Mouse (Mus musculus) lung, embryonic 14.5 days (tissue): Measurements from ENCODE around the gene Mxi1. TPM values are rescaled to one million over a fixed set of nuclear protein-coding genes. Genes with fewer than 3 reads are reported as not detected.

Experiments used
- ATAC-seq: fragments of 200-750 bp; cut with Nextera tagmentation; 2 replicates; pipeline ENCODE4 v1.8.0; 2017; ENCODE audit warnings: mild to moderate bottlenecking, moderate TSS enrichment, moderate library complexity; ENCODE audit not compliant: insufficient read depth
- DNase-seq: peaks from one replicate; pipeline ENCODE4 v3.0.0-alpha.2; 2015
- H3K27ac ChIP-seq: fragments of 300-500 bp; sonication (generic); 2 replicates; pipeline ENCODE4 v1.5.1; 2014; ENCODE audit warnings: low read depth, mild to moderate bottlenecking, moderate library complexity
- H3K27me3 ChIP-seq: fragments of 300-500 bp; sonication (generic); 2 replicates; pipeline ENCODE4 v1.6.1; 2014; ENCODE audit warnings: low read length, control low read depth; ENCODE audit not compliant: insufficient read depth
- H3K36me3 ChIP-seq: fragments of 300-500 bp; sonication (generic); 2 replicates; pipeline ENCODE4 v1.6.1; 2014; ENCODE audit warnings: control low read depth; ENCODE audit not compliant: insufficient read depth
- H3K4me1 ChIP-seq: fragments of 300-500 bp; sonication (generic); 2 replicates; pipeline ENCODE4 v1.6.1; 2014; ENCODE audit warnings: antibody characterized with exemption, control low read depth; ENCODE audit not compliant: insufficient read depth
- H3K4me2 ChIP-seq: fragments of 300-500 bp; sonication (generic); 2 replicates; pipeline ENCODE4 v1.6.1; 2014; ENCODE audit warnings: mild to moderate bottlenecking
- H3K4me3 ChIP-seq: fragments of 300-500 bp; sonication (generic); 2 replicates; pipeline ENCODE4 v1.5.1; 2014; ENCODE audit warnings: low read depth, low read length
- H3K9ac ChIP-seq: fragments of 300-500 bp; sonication (generic); 2 replicates; pipeline ENCODE4 v1.6.1; 2014
- H3K9me3 ChIP-seq: fragments of 300-500 bp; sonication (generic); 2 replicates; pipeline ENCODE4 v1.6.1; 2016; ENCODE audit warnings: low read depth, low read length, control low read depth
- CTCF ChIP-seq: IDR thresholded peaks from 2 replicates; pipeline ENCODE4 v1.5.1; 2016; ENCODE audit warnings: antibody characterized with exemption, low read depth
- WGBS: fragments of 180-500 bp; shearing (Covaris S2); extraction: QIAGEN DNeasy Blood & Tissue Kit; methylation state at CpG from one replicate; pipeline ENCODE4 v1.1.7; 2014; 5-methylcytosine and 5-hydroxymethylcytosine counted together
- polyA plus RNA-seq: library from polyadenylated mRNA; unstranded; fragments of >200 nt; fragmentation: Nextera tagmentation; extraction: Ambion mirVana; gene quantifications from 2 replicates; pipeline ENCODE4 v1.2.1, GENCODE M21; 2014

The Mxi1 gene
- polyA plus RNA-seq, result 36.7 and 38.3 TPM in 2 replicates

DNA sequence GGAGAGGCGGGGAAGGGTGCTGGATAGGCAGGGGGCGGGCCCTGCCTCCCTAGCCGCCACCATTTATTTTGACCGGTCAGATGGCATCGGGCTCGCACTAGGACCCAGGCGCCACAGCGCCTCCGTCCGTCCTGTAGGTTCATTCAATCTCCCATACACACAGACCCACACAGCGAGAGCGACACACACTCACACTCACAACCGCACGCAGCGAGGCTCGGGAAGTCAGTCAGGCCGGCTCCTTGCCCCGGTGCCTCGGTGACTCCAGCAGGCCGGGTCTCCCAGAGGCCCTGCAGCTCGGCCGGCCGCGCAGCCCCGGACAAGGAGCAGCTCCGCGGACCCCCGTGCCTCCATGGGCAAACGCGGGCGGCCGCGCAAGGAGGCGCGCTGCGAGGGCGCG is at the start of gene Mxi1:
Mxi1 (plus strand) TSS at position 171 of the 400 bp plus-strand sequence.
- peak; percentile 92 for DNase-seq
- peak; percentile 62 for ATAC-seq
- TF ChIP-seq CTCF, result peak; percentile 64
- H3K27me3 ChIP-seq, result no peaks in the 10 kb centered on the region
- no peaks in the 10 kb centered on the region for H3K9me3 ChIP-seq
- peak within 1 kb of the TSS; percentile 98 for H3K27ac ChIP-seq
- no peaks in the 10 kb centered on the region for H3K36me3 ChIP-seq
- peaks cover 5% of the 10 kb centered on the region for H3K4me1 ChIP-seq
- peak within 1 kb of the TSS; percentile 89 for H3K4me3 ChIP-seq
- H3K9ac ChIP-seq, result peak within 1 kb of the TSS; percentile 82
- WGBS, result under 1% methylated on average over 38 of the region's 38 CpGs
- H3K4me2 ChIP-seq, result peak within 1 kb of the TSS; percentile 99

DNA sequence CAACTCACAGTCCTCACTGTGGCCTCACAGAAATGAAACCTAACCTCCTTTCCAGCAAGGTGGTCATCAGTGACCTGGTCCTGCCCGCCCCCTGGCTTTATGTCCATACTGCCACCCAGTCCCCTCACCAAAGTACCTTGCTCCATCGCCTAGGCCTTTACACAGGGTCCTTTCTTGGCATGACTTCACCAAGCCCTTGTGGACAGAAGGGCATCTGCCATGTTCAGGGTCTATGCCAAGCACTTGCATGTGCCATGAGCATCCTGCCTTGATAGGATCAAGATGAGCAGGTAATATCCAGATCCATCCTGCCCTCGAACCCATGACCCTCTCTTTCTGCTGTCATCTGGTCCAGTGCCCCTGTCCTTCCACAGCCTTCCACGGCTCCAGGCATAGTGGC is 49.5 kb upstream of the Mxi1 start:
- H3K4me2 ChIP-seq, result no peak overlapping the region
- H3K4me3 ChIP-seq, result no peak overlapping the region
- 86% methylated on average over 4 of the region's 4 CpGs for WGBS
- H3K27me3 ChIP-seq, result no peaks in the 10 kb centered on the region
- DNase-seq, result no peak
- H3K36me3 ChIP-seq, result no peaks in the 10 kb centered on the region
- peaks cover 7% of the 10 kb centered on the region; the same call in 1 of the 2 replicates for H3K4me1 ChIP-seq
- H3K9me3 ChIP-seq, result 0 out of 2 replicates have a peak, but pooled peaks cover 3% of the 10 kb centered on the region
- no peak for TF ChIP-seq CTCF
- ATAC-seq, result no peak
- no peak overlapping the region for H3K9ac ChIP-seq
- no peak overlapping the region for H3K27ac ChIP-seq

DNA sequence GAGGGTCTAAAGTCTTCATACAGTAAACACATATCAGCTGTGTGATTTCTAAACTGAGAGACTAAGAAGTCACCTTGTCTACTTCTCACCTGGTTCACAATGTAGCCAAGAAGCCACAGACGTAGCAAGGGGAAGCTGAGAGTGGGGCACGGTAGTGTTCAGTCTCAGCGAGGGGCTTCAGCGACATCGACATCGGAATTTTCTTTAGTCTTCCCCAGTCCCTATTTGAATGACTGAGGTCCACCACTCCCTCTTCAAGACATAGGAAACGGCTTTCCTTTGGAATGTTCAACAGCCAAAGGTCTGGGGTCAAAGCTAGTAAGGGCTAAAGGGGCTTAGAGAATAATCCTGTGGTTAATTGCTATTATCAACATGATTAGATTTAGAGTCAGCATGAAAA is 48.3 kb upstream of the Mxi1 start:
- DNase-seq (no peak), ATAC-seq (no peak)
- H3K4me2 ChIP-seq, result no peak overlapping the region
- no peak overlapping the region for H3K9ac ChIP-seq
- peaks cover 7% of the 10 kb centered on the region; the same call in 1 of the 2 replicates for H3K4me1 ChIP-seq
- no peak overlapping the region for H3K4me3 ChIP-seq
- 64% methylated on average over 7 of the region's 7 CpGs for WGBS
- no peak overlapping the region for H3K27ac ChIP-seq
- H3K36me3 ChIP-seq, result no peaks in the 10 kb centered on the region
- H3K27me3 ChIP-seq, result no peaks in the 10 kb centered on the region
- TF ChIP-seq CTCF, result no peak
- H3K9me3 ChIP-seq, result no peaks in the 10 kb centered on the region

DNA sequence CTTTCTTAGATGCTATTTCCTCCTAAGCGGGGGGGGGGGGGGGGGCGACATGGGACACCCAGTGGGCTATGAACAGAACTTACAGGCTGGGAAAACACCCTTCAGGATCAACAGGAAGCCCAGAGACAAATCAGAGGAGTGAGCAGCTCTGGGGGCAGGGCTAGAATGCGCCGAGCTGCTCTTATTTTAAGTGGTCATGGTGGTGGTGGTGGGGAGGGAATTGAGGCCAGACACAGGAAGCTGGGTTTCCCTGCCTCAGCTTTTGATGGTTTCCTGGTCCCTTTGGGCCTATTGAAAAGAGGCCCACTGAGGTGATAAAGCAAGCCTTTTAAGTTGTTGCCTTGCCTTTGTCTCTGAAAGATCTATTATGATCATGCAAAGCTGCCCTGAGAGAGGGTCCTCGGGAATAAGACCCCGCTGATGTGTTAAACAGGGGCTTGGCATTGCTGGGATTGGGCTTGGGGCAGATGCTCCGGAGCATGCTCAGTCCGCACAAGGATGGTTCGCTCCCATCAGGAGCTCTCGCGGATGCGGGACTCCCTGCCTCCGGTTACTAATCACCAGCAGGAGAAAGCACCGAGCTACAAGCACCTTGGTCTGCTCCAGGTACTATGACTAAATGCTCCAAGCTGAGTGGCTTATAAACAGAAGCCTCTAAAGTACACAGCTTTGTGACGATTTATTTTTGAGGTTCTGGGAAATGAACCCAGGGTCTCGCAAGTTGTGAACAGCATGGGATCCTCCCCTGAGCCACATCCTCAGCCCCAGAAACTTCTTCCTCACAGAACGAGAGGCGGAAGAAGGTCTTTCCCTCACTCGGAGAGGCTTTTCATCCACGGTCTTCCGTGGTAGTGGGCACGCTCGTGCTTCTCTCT is 46.2 kb upstream of the Mxi1 start:
- H3K9ac ChIP-seq, result no peak overlapping the region
- no peaks in the 10 kb centered on the region for H3K9me3 ChIP-seq
- H3K4me2 ChIP-seq, result no peak overlapping the region
- no peaks in the 10 kb centered on the region for H3K36me3 ChIP-seq
- DNase-seq (no peak), ATAC-seq (no peak)
- H3K27me3 ChIP-seq, result no peaks in the 10 kb centered on the region
- TF ChIP-seq CTCF, result no peak
- H3K4me1 ChIP-seq, result peaks cover 7% of the 10 kb centered on the region; the same call in 1 of the 2 replicates
- H3K27ac ChIP-seq, result no peak overlapping the region
- H3K4me3 ChIP-seq, result no peak overlapping the region
- 31% methylated on average over 23 of the region's 23 CpGs for WGBS

- Histone ChIP-seq H3K9me3 (no peaks in the 10 kb centered on the region), H3K4me2 (no peak overlapping the region), H3K4me1 (peaks cover 3% of the 10 kb centered on the region; the same call in 1 of the 2 replicates), H3K36me3 (no peaks in the 10 kb centered on the region), H3K9ac (no peak overlapping the region), H3K27ac (no peak overlapping the region), H3K4me3 (no peak overlapping the region), H3K27me3 (no peaks in the 10 kb centered on the region)
- peak; percentile 69 for DNase-seq
- ATAC-seq, result peak; percentile 47
- no peak for TF ChIP-seq CTCF
- WGBS, result 52% methylated on average over 12 of the region's 12 CpGs
Measured at GRCm38 (mm10) chr19:53264821-53265727, 45.2 kb upstream of the Mxi1 start.

GRCm38 (mm10) chr19:53267305-53267704 is 43.0 kb upstream of the Mxi1 start:
- Histone ChIP-seq H3K4me3 (no peak overlapping the region), H3K27me3 (no peaks in the 10 kb centered on the region), H3K27ac (no peak overlapping the region), H3K36me3 (no peaks in the 10 kb centered on the region), H3K4me2 (no peak overlapping the region), H3K4me1 (peaks cover 3% of the 10 kb centered on the region; the same call in 1 of the 2 replicates), H3K9me3 (no peaks in the 10 kb centered on the region), H3K9ac (no peak overlapping the region)
- TF ChIP-seq CTCF, result no peak
- no peak for ATAC-seq
- no peak for DNase-seq
- whole genome bisulfite sequencing, result 82% methylated on average over 9 of the region's 9 CpGs
